Mouse (Mus musculus): Measurements from ENCODE around the gene Hfe. TPM values are rescaled to one million over a fixed set of nuclear protein-coding genes. Genes with fewer than 3 reads are reported as not detected.
"Not testable (repeated sequence)": the region's sequence is repeated elsewhere in the genome, so short reads cannot be mapped to it uniquely, and the experiment has no call there.

Hfe gene
- polyA plus RNA-seq, 1 experiment, result not detected

- no peaks in the 10 kb centered on the region for H3K4me1 ChIP-seq (ENCODE audit: control insufficient read depth, insufficient read depth, low read length)
- no peak overlapping the region for H3K4me3 ChIP-seq (ENCODE audit: insufficient read depth, low read depth, low read length)
- WGBS, result 59% methylated on average over 1 of the region's 1 CpGs
- no peak overlapping the region for H3K27ac ChIP-seq (ENCODE audit: insufficient read depth, low read depth, low read length)
- no peak for TF ChIP-seq POLR2A (IDR thresholded peaks at IDR 0.05; ENCODE audit: insufficient read depth, low read depth, low read length)
- no peak for TF ChIP-seq CTCF (IDR thresholded peaks at IDR 0.05; ENCODE audit: insufficient read depth, low read depth, low read length)
Measured at GRCm38 (mm10) chr13:23725213-23725612, 14.6 kb upstream of the Hfe start.

GRCm38 (mm10) chr13:23724239-23724638 lies 13.6 kb upstream of the Hfe start:
- Histone ChIP-seq H3K4me1 (ENCODE audit: control insufficient read depth, insufficient read depth, low read length) (no peaks in the 10 kb centered on the region), H3K27ac (ENCODE audit: insufficient read depth, low read depth, low read length) (no peak overlapping the region), H3K4me3 (ENCODE audit: insufficient read depth, low read depth, low read length) (no peak overlapping the region)
- no peak for TF ChIP-seq POLR2A (IDR thresholded peaks at IDR 0.05; ENCODE audit: insufficient read depth, low read depth, low read length)
- TF ChIP-seq CTCF (IDR thresholded peaks at IDR 0.05; ENCODE audit: insufficient read depth, low read depth, low read length), result no peak
- WGBS, result 89% methylated on average over 4 of the region's 4 CpGs

GRCm38 (mm10) chr13:23717593-23718245 lies 7.1 kb upstream of the Hfe start:
- H3K4me1 ChIP-seq (ENCODE audit: control insufficient read depth, insufficient read depth, low read length); H3K27ac ChIP-seq (ENCODE audit: insufficient read depth, low read depth, low read length); H3K4me3 ChIP-seq (ENCODE audit: insufficient read depth, low read depth, low read length): not testable (repeated sequence)
- 23% methylated on average over 2 of the region's 2 CpGs for WGBS

GRCm38 (mm10) chr13:23717176-23717575 lies 6.5 kb upstream of the Hfe start:
- H3K4me1 ChIP-seq (ENCODE audit: control insufficient read depth, insufficient read depth, low read length), result no peaks in the 10 kb centered on the region
- TF ChIP-seq CTCF (IDR thresholded peaks at IDR 0.05; ENCODE audit: insufficient read depth, low read depth, low read length) (no peak), POLR2A (IDR thresholded peaks at IDR 0.05; ENCODE audit: insufficient read depth, low read depth, low read length) (no peak)
- no peak overlapping the region for H3K27ac ChIP-seq (ENCODE audit: insufficient read depth, low read depth, low read length)
- H3K4me3 ChIP-seq (ENCODE audit: insufficient read depth, low read depth, low read length), result no peak overlapping the region
- WGBS, result 64% methylated on average over 11 of the region's 11 CpGs

GRCm38 (mm10) chr13:23716261-23717042 lies 5.8 kb upstream of the Hfe start:
- 87% methylated on average over 5 of the region's 5 CpGs for WGBS
- TF ChIP-seq POLR2A (IDR thresholded peaks at IDR 0.05; ENCODE audit: insufficient read depth, low read depth, low read length), result no peak
- no peak overlapping the region for H3K27ac ChIP-seq (ENCODE audit: insufficient read depth, low read depth, low read length)

GRCm38 (mm10) chr13:23709714-23710373 lies 810 bp downstream of the Hfe start:
- TF ChIP-seq POLR2A (IDR thresholded peaks at IDR 0.05; ENCODE audit: insufficient read depth, low read depth, low read length), result no peak
- TF ChIP-seq CTCF (IDR thresholded peaks at IDR 0.05; ENCODE audit: insufficient read depth, low read depth, low read length), result no peak
- H3K27ac ChIP-seq (ENCODE audit: insufficient read depth, low read depth, low read length), result 0 out of 2 replicates have a peak overlapping the region, but pooled peaks have one; percentile 46
- 16% methylated on average over 15 of the region's 15 CpGs for WGBS
- no peaks in the 10 kb centered on the region for H3K4me1 ChIP-seq (ENCODE audit: control insufficient read depth, insufficient read depth, low read length)
- peak overlapping the region; percentile 48 for H3K4me3 ChIP-seq (ENCODE audit: insufficient read depth, low read depth, low read length)

More at GRCm38 (mm10) chr13:23716261-23717042, 5.8 kb upstream of the Hfe start:
- no peaks in the 10 kb centered on the region for H3K4me1 ChIP-seq (ENCODE audit: control insufficient read depth, insufficient read depth, low read length)
- no peak overlapping the region for H3K4me3 ChIP-seq (ENCODE audit: insufficient read depth, low read depth, low read length)

- 67% methylated on average over 4 of the region's 4 CpGs for WGBS
- Histone ChIP-seq H3K27ac (ENCODE audit: insufficient read depth, low read depth, low read length) (no peak overlapping the region), H3K4me3 (ENCODE audit: insufficient read depth, low read depth, low read length) (no peak overlapping the region), H3K4me1 (ENCODE audit: control insufficient read depth, insufficient read depth, low read length) (no peaks in the 10 kb centered on the region)
- TF ChIP-seq CTCF (IDR thresholded peaks at IDR 0.05; ENCODE audit: insufficient read depth, low read depth, low read length) (no peak), POLR2A (IDR thresholded peaks at IDR 0.05; ENCODE audit: insufficient read depth, low read depth, low read length) (no peak)
Measured at GRCm38 (mm10) chr13:23708654-23709053, 2.0 kb downstream of the Hfe start.

- Histone ChIP-seq H3K4me1 (ENCODE audit: control insufficient read depth, insufficient read depth, low read length) (no peaks in the 10 kb centered on the region), H3K27ac (ENCODE audit: insufficient read depth, low read depth, low read length) (no peak overlapping the region), H3K4me3 (ENCODE audit: insufficient read depth, low read depth, low read length) (no peak overlapping the region)
- WGBS, result 90% methylated on average over 4 of the region's 4 CpGs
- TF ChIP-seq POLR2A (IDR thresholded peaks at IDR 0.05; ENCODE audit: insufficient read depth, low read depth, low read length) (no peak), CTCF (IDR thresholded peaks at IDR 0.05; ENCODE audit: insufficient read depth, low read depth, low read length) (no peak)
Measured at GRCm38 (mm10) chr13:23708041-23708440, 2.6 kb downstream of the Hfe start.

GRCm38 (mm10) chr13:23706771-23707170 lies 3.9 kb downstream of the Hfe start:
- Histone ChIP-seq H3K4me3 (ENCODE audit: insufficient read depth, low read depth, low read length) (no peak overlapping the region), H3K4me1 (ENCODE audit: control insufficient read depth, insufficient read depth, low read length) (no peaks in the 10 kb centered on the region), H3K27ac (ENCODE audit: insufficient read depth, low read depth, low read length) (no peak overlapping the region)
- WGBS, result 95% methylated on average over 12 of the region's 12 CpGs
- TF ChIP-seq CTCF (IDR thresholded peaks at IDR 0.05; ENCODE audit: insufficient read depth, low read depth, low read length), result no peak
- no peak for TF ChIP-seq POLR2A (IDR thresholded peaks at IDR 0.05; ENCODE audit: insufficient read depth, low read depth, low read length)

Data from olfactory bulb, adult 2 months (tissue).